Mouse (Mus musculus): ENCODE results near the gene Gemin2.

GRCm38 (mm10) chr12:59039971-59040844 lies 27.0 kb downstream of the Gemin2 start:
- TF ChIP-seq CTCF (conservative IDR thresholded peaks at IDR 0.05; ENCODE audit: insufficient read depth, insufficient read length, low read depth, low read length) (no peak), POLR2A (IDR thresholded peaks at IDR 0.05; ENCODE audit: low read depth, low read length) (peak; percentile 52)
